Mouse (Mus musculus) testis, adult 10 weeks (tissue): ENCODE results near the gene Olfr1276. TPM values are rescaled to one million over a fixed set of nuclear protein-coding genes. Genes with fewer than 3 reads are reported as not detected.

Experiments used
- polyA plus RNA-seq: library from polyadenylated mRNA; stranded (reverse); fragments of 350-450 nt; fragmentation: Illumina TruSeq; extraction: RNeasy Lipid Tissue Mini Kit (QIAGEN cat#74804); gene quantifications from one replicate; pipeline ENCODE4 v1.2.3, GENCODE M21; 2014; ENCODE audit warnings: low read depth, low replicate concordance

Olfr1276 gene
- not detected for polyA plus RNA-seq

DNA sequence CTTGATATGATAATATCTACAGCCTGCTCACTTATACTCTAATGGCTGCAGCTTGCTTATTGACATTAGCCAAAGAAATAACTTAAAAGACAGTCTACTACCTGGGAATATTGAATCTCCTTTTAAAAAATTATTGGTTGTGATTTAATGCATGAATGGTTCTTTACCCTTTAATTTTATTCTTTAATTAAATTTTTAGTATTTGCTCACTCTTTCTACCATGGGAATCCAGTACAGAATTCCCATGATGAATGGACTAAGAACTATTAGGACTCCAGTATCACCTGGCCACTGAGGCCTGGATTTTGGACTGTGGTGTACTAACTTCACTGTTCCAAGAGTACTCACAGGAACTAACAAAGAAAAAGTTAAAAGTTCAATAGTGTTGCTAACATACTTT is at the start of gene Olfr1276:
Olfr1276 (plus strand) TSS at position 301 of the 400 bp plus-strand sequence.

DNA sequence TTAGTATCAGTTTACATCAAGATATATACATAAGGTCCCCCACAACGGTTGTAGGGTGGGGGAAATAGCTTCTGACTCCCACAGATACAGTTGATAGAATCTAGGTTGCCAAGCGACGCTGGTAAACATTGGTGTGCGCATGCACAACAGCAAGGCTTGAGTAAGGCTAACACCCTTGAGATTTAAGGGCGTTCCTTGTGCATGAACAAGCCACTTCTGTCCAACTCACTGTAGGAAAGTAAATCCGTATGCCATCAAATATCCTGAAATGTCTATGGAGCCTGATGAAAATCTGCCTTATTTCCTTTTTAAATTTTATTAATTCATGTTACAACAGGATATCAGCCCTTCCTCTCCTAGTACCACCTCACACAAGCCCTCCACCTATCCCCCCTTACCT is 24.8 kb upstream of the Olfr1276 start, which contains the start of gene 4930430A15Rik:
4930430A15Rik (minus strand) TSS at position 101 of the 400 bp plus-strand sequence.

GRCm38 (mm10) chr2:111235186-111235585 is 19.1 kb upstream of the Olfr1276 start, which contains the start of gene Olfr1275:
Olfr1275 (minus strand) TSS chr2:111235286.

DNA sequence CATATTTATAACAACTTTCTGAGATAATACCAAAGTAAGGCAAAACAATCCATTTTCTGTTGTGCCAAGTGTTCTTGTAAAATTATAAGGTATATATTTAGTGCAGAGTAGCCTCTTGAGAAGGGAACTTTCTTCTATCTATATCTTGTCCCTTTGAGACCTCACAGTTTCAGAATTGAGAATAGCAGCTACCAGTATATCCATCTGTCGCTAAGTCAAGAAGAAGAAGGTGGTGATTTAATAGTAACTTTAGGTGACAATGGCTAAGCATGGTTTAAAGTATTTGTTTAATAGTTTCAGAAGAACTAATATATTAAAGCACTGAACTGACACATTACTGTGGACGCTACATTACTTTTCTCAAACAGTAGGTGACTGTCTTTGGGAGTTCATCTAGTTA is 19.7 kb downstream of the Olfr1276 start, which contains the start of gene Olfr1277:
Olfr1277 (minus strand) TSS at position 101 of the 400 bp plus-strand sequence.

DNA sequence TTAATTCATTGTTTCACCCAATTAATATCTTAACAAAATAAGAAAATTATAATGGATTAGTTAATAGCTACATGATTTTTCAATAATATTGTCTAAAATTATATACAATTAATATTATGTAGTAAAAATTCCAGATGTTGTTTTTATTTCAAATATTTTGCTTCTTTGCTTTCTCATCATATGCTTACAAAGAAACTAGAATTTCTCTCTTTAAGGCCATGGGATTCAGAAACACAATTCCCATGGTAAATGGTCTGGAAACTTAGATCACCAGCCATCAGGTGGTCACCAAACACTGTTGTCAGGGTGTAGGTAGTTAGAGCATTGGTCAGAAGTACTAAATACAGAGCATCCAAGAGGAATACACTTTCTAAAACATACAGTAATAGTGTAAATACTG is 35.5 kb downstream of the Olfr1276 start, which contains the start of gene Olfr1278:
Olfr1278 (plus strand) TSS at position 301 of the 400 bp plus-strand sequence.

DNA sequence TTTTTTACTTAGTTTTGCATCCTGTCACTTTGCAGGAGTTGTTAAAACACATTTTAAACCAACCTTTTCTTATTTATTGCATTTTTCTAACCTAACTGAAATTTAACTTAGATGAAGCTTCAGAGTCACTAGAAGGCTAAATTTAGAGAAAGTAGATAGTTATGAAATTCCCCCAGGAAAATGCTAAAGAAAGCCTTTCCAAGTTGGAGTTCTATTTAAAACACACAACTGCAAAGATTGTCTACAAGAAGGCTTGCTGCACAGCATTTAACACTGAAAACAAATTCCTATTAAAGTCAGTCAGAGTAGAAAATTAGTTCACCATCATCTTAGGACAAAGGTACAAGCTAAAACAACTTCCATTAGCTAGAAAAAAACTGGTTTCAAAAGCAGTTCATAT is 46.1 kb downstream of the Olfr1276 start, which contains the start of gene Olfr1279:
Olfr1279 (plus strand) TSS at position 262 of the 400 bp plus-strand sequence.

Other genes with a start within 250 kb of the Olfr1276 start
- 260 TPM for gene Gm13941, start 148.5 kb upstream of the Olfr1276 start, polyA plus RNA-seq
- gene Gm15130, start 101.6 kb upstream of the Olfr1276 start, polyA plus RNA-seq = 290 TPM
- 618 TPM for gene 4930430A15Rik, start 24.9 kb upstream of the Olfr1276 start, polyA plus RNA-seq
- 0.13 TPM for gene Olfr1275, start 19.2 kb upstream of the Olfr1276 start, polyA plus RNA-seq
- 0.22 TPM for gene Olfr1277, start 19.6 kb downstream of the Olfr1276 start, polyA plus RNA-seq
- gene Olfr1278, start 35.6 kb downstream of the Olfr1276 start, polyA plus RNA-seq = not detected
- 0.59 TPM for gene Olfr1279, start 46.1 kb downstream of the Olfr1276 start, polyA plus RNA-seq
- gene Olfr1280, start 59.5 kb downstream of the Olfr1276 start, polyA plus RNA-seq = 1.7 TPM
- 0.11 TPM for gene Olfr1281, start 72.0 kb downstream of the Olfr1276 start, polyA plus RNA-seq
- gene Olfr1282, start 81.6 kb downstream of the Olfr1276 start, polyA plus RNA-seq = not detected
- 0.13 TPM for gene Olfr1283, start 112.3 kb downstream of the Olfr1276 start, polyA plus RNA-seq
- gene Olfr1284, start 121.0 kb downstream of the Olfr1276 start, polyA plus RNA-seq = not detected
- not detected for gene Olfr1286, start 168.6 kb downstream of the Olfr1276 start, polyA plus RNA-seq
- gene Olfr1287, start 194.6 kb downstream of the Olfr1276 start, polyA plus RNA-seq = not detected
- gene Olfr1288, start 219.6 kb downstream of the Olfr1276 start, polyA plus RNA-seq = not detected
- not detected for gene Olfr1289, start 226.3 kb downstream of the Olfr1276 start, polyA plus RNA-seq
- gene Olfr1290, start 239.3 kb downstream of the Olfr1276 start, polyA plus RNA-seq = not detected
- not detected for gene Olfr1291-ps1, start 242.7 kb downstream of the Olfr1276 start, polyA plus RNA-seq